Mouse (Mus musculus) frontal cortex, postnatal 14 days (tissue): ENCODE measurements around the gene Glud1.

Source experiments
- DNase-seq, 2 experiments: peaks; one replicate each; pipeline ENCODE4 v3.0.0; 2022; ENCODE audit warnings: low spot score in 2 of 2

Glud1 gene

DNA sequence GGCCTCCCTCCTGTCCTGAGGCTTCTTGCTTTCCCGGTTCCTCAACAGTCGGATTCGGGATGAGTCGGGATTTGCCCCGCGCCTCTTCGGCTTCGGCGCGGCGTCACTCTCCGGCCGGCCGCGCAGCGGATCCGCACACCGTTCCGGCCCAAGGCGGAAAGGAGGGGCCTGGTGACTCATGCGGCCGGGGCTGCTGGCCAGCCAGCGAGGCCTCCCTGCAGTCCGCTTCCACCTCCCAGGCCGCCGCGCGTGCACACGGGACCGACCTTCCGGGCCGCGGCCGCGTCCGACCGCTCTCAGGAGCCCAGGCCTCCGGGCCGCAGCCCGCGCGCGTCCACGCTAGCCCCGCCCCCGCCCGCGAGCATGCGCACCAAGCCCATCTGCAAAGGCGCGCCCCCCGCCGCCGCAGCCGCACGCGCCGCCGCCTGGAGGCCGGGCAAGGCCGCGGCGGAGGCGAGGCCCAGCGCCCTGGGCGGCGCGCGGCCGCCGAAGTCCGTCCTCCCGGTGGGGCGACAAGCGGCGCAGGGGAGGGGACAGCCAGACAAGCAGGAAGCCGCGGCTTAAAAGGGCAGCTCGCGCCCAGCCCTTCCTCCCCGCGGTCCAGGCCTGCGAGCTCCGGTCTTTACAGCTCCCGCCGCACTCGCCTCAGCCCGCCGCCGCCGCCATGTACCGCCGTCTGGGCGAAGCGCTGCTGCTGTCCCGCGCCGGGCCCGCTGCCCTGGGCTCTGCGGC lies at the start of gene Glud1, which contains the start of gene Shld2:
Gene Glud1, plus strand, starts transcription at position 494 of the 732 bp plus-strand sequence.
Gene Shld2, minus strand, starts transcription at position 260 of the 732 bp plus-strand sequence.
- DNase-seq, result peak; percentile 84 to 87

DNA sequence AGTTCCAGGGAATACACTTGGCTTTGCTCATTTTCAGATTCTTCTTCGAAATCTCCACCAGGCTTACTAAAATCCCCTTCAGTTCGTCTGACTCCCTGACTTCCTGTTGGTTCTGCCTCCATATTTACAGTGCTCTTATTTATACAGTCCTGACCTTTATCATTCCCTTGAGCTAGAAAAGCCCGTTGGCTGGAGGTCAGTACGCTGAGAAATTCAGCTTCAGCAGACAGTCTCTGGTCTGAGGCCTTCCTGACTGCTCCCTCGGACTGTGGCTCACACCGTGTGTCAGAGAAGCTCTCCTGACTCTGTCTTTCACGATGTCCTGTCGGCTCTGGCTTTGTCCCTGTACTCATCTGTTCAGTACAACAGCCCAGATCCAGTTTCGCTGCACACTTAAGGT lies 42.5 kb upstream of the Glud1 start:
- no peak for DNase-seq

DNA sequence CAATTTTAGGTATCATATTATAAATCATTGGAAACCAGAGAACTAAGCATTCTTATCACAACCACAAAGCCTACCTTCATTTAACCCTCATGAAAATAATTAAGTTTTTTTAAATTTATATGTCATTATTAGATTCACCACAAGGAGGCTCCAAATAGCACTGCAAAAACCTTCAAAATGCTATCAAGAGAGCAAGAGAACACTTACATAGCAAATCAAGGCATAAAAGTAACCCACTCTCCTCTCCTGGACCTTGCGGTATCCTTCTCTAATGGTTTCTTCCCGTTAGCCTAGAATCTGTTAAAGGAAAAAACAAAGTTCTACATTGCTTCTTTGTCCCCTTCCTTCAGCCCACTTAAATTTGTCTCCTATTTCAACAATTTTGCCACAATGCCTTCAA lies 37.2 kb upstream of the Glud1 start:
- no peak for DNase-seq

DNA sequence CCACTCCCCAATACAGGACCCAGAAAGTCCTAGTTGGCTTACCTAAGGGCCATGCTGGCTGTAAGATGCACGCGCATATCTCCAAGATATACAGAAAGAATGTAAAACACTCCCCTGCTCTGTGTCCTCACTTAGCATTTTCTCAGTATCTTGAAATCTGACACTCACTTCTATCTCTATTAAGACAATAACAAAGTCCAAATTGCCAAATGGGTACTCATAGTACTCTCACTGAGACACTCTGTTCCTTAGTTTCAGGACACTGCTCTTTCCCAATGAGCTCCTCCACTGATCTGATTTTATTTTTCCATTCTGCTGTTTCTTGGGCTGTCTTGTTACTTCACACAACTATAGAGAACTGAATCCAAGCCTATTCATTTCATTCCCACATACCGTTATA lies 36.4 kb upstream of the Glud1 start:
- DNase-seq, result no peak

DNA sequence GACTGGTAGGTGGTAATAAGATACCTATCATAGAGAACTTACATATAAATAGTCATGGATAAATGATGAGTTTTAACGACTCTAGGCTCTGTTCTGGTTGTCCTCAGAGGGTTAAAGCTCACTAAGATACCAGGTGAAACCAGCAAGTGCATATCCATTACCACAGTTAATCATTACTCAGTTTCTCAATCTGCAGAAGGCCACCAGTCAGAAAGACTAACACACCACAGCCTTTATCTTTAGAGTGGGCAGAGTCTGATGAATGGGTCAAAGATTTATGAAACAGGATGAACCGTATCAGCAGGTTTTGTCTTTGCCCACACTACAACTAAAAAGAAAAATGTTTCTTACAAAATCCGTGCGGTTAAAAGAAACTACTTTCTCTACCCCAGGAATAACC lies 35.3 kb upstream of the Glud1 start:
- DNase-seq, result no peak

DNA sequence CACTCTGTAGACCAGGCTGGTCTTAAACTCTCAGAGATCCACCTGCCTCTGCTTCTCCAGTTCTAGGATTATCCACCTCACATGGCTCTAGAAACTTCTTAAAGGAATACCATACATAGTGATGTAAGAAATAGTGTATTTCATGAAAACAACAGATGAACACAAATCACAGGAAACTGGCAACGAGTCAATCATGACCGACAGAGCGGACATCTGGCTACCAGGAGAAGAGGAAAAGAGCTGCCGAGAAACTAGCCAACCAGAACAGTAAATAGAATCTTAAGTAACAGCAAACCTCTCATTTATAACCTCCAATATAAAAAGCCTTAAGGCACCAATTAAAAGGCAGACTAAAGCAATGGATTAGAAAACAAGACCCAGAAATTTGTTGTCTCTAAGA lies 30.8 kb upstream of the Glud1 start:
- DNase-seq, result no peak

DNA sequence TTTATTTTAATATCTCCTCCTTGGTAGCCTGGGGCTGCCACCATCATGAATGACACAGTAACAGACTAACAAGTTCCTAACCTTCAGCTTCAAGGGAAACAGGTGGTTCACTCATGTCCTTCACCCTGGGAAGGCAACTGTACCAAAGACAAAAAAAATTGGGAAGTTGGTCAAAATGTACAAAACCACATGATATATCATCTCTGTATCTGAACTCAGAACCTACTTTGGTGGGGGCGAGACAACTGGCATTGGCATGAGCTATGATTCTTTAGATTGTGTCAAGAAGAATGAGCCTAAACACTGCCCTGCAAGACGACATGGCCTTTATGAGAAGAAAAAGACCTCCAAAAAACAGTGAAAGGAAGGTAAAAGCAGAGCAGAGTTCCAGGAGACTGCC lies 29.7 kb upstream of the Glud1 start:
- DNase-seq, result no peak

DNA sequence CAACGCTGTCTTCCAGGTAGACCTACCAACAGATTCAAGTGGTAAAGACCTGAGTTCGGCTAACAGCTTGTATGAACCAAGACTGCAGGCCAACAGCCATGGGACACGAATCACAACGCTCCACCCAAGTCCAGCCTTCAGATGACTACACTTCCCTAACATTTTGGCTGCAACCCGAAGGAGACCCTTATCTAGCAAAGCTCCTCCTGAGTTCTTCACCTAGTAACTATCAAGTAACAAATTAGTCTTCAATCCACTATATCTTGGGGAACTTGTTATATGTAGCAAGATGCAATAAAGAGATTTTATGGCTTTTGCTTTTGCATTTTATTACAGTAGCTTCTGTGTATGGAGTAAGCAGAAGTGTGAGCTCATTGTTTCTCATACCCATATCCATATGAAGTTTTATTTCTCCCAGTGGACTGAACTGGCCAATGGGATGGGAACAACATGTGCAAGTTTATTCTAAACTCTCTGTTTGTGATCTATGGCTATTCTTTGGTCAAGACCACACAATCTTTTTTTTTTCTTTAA lies 28.7 kb upstream of the Glud1 start:
- no peak for DNase-seq

DNA sequence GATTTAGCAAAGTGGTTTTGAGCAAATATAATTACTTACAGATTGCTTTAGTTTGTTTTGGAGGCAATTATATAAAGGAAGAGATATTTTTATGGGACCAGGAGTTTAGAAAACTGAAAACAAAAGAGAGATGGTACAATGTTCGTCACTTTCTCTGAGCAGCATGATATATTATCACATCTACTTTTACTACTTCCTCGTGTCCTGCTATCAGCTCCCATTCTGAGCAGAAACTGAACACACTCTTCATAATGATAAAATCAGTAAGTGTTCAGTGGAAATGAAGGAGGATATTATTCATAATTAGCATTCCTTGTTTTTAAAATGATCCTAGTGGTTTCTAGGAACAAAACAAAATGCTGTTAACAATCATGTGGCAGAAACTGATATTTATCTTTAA lies 22.1 kb upstream of the Glud1 start:
- no peak for DNase-seq

DNA sequence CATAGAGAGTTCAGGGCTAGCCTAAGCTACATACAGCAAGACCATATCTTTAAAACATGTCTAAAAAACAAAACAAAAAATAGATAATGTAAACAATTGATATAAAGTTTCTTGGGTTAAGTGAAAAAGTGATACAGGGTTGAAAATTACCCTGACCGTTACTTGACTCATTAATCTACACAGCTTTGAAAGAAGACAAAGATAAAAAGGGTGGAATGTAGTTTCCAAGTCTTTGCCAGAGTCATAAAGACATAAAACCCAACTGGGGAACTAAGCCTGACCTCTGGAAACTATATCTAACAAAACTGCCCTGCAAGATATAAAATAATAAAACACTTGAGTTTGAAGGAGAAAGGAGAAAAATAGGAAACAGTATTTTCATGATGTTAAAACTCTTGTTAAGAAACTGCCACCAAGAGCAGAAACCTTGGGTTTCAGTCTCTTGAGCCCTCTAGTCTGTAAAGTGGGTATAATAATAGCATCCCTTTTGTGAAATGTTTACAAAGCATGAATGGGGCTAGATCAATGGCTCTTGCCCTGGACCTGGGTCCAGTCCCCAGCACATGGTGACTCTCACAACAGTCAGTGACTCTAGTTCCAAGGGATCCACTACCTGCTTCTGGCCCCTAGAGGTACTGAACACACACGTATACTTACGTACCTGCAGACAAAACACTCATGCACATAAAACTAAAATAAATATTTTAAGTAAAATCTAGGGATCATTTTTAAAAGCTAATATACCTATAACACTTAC lies 21.1 kb upstream of the Glud1 start:
- no peak for DNase-seq

DNA sequence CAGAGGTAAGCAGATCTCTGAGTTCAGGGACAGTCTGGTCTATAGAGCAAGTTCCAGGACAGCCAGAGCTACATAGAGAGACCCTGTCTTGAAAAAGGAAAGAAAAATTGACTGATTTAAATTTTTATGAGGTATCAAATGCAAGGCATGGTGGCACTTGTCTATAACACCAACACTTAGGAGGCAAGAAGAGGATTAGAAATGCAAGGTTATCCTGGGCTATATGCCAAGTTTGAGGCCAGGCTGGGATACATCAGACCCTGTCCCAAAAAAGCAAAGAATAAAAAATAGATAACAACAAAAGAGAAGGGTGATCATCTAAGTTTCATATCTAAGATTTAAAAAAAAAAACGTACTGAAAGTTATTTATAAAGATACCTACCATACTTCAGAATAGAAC lies 20.3 kb upstream of the Glud1 start:
- no peak for DNase-seq

DNA sequence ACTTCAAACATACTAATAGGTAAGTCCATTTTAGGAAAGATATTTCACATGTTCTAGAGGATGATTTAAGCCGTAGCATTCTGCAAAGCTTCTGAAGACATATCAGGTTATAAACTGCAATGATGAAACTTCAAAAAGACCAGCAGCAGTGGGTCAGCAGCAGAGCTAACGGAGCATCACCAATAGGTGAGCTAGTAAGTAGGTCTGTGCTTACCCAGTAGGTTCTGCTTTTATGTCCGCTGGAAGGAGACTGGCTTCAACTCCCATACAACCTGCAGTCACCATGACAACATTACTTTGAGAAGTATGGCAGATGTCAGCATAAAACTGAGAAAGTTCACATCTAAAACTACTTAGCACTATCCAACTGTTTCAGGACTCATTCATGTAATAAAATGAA lies 16.9 kb upstream of the Glud1 start:
- DNase-seq, result no peak

DNA sequence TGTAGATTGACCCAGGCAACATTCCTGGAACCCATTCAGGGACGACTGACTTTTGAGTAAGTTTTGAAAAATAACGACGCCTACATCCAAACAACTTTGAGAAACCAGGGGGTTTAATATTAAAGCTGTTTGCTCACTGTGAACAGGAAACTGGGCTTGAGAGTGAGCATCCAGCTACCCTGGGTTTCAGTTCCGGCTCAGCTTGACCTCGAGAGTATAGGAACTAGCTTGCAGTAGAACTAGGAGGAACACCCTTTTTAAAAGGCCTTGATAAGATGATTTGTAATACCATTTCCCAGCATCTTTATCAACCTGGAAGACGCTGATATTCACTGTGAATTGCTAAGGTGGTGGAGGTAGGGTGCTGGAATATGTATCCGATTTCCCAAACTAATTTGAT lies 14.2 kb upstream of the Glud1 start:
- DNase-seq, result no peak

DNA sequence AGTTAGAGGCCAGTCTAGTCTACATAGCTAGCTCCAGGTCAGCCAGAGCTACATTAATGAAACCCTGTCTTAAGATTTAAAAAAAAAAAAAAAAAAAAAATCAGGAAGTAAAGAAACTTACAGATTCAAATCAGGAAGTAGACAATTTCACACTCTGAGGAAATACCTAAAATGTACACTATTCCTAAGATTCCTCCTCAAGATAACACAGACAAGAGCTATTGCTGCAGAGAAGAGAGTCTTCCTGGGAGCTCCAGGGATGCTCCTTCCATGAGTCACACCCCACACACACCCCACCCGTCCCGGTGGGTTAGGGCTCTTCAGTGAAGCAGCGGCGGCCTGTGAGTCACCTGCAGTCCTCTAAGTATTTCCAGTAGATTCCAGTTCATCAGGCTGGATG lies 13.5 kb upstream of the Glud1 start:
- no peak for DNase-seq

DNA sequence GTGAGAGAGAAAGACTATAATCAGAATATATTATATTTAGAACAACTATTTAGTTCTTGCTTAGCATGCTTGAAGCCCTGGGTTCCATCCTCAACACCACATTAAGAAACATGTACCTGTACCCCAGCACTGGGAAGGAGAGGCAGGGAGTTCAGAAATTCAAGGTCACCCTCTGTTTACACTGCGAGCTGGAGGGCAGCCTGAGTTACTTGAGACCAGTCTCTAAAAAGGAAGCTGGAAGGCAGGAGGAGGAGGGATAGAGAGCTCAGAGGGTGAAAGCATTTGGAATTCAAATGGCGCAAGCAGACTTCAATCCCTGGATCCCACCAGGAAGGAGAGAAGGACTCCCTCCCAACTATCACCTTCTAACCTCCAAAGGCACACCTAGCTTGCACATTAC lies 12.9 kb upstream of the Glud1 start:
- DNase-seq, result no peak

DNA sequence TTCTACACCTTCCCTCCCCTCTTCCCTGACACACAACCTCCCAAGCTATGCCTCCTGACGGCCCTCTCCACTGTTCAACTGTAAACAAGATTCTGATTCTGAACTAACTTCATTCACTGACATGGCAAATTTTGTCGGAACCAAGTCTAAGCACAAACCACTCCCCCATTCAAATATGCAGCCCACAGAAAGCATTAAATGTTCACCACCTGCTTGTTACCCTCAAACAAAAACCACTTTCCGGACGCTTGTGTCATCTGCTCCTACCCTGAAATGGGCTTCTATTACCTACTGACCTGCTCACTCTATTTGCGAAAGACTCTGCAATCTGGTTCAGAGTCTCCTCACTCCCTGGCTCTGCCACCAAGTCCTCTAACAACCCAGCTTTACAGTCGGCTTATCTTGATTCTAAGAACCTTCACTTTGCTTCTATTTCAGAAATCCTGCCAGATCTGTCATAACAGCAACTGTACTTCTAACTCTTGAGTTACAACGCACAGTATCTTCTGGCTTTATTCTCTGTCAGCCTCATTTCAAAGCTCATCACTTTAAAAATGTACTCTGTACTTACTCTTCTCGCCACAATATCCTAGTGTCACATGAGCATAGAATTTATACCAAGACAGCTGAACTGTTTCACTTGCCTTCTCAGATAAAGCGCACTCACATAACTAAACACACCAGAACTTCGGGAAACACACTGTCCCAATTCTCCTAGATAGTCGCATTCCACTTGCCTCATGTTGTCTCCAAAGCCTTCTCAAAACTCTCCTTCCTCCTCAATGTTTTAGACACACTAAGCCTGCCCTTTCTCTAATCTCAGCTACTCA lies 11.4 kb upstream of the Glud1 start:
- DNase-seq, result no peak

DNA sequence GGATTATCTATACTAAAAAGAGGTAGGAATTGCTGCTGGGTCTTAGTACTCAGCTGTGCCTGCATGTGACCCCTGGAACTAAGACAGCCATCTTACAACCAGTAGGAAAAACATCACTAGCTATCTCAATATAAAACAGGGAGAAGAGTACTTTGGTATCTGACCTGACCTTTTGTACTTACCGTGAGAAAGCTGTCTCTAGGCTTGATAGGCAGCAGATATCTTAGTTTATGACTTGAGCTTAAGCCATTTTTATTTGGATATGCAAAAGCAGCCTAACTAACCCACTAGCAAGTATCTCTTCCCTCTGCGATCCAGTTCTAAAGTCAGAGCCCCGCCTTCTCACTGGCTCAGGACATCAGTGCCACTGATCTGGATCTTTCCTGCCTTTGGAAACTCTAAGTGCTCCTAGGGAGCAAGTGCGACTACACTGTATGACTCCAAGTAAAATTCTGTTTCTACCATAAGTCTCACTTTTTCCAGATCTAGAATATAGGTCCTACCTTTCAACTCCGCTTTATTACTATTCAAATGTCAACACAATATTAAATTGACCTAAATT lies 7.8 kb upstream of the Glud1 start:
- no peak for DNase-seq

DNA sequence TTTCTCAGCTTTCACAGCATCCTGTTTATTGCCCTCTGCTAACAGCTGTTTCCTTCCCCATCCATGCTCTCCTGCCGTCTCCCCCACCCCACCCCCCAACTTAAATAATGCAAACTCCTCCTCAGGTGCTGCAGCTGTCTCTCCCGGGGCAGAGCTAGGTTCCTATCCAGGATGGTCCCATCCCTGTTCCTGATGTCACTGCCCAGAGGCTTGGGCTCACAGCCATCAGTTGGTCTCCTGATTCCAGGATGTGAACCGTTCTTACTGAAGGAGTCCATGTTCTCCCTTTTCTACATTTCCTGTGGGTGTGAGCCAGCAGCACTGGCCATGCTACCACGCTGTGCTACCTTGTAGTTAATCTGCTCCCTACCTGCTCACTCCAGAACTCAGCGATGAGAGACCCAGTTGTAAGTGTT lies 7.3 kb upstream of the Glud1 start:
- DNase-seq, result no peak

DNA sequence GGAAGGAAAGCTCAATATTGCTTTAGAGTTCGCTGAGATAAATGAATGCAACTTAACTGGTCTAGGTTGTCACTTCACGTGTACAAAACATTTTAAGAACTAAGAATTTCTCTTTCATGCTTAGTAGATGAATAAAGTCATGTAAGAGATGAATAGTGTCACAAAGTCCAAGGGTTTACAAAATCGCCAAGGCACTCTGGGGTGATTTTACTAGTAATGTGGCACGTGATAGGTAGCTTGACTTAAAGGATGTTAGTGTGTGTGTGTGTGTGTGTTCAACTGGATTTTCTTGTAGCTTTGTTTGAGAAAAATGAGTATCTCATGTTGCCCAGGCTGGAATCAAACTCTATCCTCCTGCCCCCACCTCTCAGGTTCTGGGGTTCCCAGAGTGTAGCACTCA lies 1.3 kb upstream of the Glud1 start:
- DNase-seq, result no peak

DNA sequence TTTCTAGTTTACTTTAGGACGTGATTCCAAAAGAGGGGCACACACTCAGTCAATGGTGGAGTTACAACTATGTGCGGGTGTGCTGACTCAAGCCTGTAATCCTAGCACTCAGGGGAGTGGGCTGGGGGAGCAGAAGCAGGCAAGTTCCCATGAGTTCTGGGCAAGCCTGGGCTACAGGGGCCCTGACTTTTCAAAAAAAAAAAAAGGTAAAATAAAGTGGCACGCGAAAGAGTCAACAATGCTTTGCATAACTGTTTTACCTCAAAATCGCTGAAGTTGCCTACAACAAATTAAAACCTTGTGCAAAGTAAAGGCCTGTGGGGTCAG lies 657 bp upstream of the Glud1 start:
- no peak for DNase-seq

DNA sequence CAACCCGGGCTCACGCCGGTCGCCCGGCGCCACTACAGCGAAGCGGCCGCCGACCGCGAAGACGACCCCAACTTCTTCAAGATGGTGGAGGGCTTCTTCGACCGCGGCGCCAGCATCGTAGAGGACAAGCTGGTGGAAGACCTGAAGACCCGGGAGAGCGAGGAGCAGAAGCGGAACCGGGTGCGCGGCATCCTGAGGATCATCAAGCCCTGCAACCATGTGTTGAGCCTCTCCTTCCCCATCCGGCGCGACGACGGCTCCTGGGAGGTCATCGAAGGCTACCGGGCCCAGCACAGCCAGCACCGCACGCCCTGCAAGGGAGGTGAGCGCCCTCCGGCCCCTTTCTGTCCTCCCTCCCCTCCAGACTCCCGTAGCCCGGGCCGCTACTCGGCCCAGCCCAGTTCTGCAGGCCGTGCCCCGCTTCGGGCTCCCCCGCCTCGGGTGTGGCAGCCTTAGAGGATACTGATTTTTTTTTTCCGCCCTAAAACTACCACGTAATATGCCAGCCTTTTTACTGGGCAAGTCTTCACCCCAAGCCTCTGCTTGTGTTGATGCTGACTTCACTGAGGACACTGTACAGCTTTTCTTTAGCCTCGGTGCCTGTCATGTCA lies 599 bp downstream of the Glud1 start:
- peak; percentile 32 to 41 for DNase-seq

DNA sequence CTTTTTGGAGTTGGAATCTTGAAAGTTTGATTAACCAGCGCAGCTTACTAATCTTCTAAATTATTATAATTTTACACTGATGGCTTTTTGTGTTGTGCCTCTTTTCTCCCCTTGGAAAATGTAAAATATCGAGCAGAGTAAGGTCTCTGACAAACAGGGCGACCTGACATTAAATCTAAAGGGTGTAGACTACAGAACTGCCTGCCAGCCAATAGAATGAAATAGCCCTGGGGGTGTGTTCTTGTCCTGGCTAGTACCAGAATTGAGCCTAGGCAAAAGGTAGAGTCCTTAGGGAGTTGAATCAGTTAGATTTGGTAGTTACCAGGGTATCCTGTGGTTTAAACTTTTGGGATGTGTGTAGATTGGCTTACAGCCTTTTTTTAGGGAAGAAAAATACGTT lies 1.2 kb downstream of the Glud1 start:
- DNase-seq, result no peak
